Mouse (Mus musculus) kidney, postnatal 36 days (tissue): ENCODE results near the gene Gm28305.

Experiments used
- DNase-seq, 2 experiments: peaks; one replicate each; pipeline ENCODE4 v3.0.0; 2021 to 2022; ENCODE audit warnings: mixed read lengths in 2 of 2

Gm28305 gene

DNA sequence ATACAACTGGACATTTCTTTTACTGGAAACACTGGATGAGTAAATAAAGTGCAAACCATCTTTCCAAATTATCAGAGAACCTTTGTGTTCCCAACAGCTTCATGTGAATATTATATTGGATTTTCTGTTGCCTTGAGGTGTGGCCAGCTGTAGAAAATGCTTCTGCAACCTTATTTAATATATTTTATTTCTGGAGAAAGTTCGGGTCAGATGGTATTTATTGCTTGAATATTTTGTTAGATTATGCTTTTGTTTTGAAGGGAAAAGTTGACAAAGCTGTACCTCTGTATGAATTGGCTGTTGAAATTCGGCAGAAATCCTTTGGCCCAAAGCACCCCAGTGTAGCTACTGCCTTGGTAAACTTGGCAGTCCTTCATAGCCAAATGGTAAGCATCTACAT lies at the start of gene Gm28305:
Gm28305 (plus strand) TSS at position 301 of the 400 bp plus-strand sequence.
- no peak for DNase-seq

DNA sequence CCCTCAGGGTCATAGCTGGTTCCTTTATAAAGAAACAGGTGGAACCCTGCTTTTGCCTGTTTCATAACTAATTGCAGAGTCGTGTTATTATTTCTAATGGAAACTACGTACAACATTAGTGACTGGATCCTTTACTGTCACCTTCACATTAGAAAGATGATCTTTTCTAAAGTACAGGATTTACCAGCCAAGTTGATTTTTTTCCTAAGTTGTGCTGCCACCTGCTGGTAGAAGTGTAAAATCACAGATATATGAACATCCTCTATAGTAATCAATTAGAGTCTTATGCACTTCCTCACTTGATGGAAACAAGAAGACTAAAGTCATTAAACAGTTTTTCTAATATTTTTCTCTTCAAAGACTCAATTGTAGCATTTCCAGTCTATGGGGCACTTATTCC lies 44.0 kb upstream of the Gm28305 start:
- peak in 1 of 2 experiments; percentile 70 for DNase-seq

DNA sequence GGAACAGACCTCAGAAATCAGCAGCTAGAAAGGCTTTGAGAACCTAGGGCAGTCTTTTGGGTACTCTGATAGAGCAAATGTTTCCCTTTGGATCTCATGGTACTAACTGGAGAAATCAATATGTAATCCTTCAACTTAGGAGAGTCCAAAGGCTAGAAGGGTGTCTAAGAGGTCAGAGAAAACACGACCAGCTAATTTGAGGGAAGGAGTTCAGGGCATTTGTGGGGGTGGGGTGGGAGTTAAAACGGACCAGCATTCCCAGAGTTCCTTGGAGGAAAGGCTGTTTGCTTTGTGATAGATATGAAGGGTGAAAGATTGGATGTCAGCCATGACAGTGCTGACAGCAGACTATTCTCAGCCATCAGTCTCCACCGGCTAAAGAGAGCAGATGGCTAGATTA lies 39.9 kb upstream of the Gm28305 start:
- DNase-seq = peak; percentile 79 to 81

DNA sequence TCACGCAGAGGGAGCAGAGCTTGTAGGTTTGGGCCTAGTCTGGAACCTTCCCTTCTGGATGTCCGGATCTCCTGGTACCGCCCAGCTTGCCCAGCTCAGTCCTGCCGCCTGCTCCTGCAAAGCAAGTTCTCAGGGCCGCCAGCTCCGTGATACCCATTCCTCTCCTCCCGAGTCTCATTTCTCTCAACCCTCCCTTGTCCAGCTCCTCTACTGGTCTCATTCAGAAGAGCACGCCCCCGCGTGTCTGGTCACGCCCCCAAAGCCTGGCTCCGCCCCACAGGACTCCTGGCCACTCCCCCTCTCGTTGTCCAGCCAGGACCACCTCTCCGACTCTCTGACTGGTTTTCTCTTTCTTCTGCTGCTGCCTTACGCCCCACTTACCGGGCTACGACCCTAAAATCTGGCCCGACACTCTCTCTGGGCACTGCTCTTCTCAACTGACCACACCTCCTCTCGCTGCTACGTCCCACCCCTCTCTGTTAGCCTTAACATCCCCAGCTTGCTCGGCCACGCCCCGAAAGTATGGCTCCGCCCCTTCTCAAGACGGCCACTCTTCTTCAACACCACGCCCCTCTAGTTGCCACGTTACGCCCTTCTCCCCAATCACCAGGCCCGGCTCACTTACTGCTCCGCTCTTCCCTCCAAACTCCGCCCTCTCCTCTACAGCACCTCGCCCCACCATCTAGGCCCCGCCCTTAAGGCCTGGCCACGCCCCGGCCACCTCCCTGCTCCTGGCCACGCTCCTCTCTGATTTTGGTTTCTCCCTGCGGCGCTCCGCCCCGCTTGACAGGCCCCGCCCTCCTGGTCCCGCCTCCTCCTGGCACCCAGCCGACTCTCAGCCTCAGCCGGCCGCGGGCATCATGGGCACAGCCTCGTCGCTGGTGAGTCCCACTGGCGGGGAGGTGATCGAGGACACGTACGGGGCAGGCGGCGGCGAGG lies 38.3 kb upstream of the Gm28305 start, which contains the start of gene Nphp3:
Nphp3 (plus strand) TSS at position 624 of the 939 bp plus-strand sequence.
- DNase-seq = peak; percentile 100

DNA sequence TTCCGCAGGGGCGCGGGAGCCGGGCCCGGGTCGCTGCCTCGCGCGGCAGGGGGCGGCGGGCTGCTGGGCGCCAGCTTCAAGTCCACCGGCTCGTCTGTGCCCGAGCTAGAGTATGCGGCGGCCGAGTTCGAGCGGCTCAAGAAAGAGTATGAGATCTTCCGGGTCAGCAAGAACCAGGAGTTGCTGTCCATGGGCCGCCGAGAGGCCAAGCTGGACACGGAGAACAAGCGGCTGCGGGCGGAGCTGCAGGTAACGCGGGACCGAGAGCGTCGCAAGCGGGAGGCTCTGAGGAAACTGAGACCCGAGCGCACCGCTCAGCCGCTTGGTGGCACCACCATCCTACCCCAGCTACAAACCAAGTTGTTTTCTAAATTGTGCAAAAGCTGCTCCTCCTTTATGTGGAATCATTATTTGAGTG lies 37.5 kb upstream of the Gm28305 start:
- DNase-seq = peak; percentile 64 to 84

DNA sequence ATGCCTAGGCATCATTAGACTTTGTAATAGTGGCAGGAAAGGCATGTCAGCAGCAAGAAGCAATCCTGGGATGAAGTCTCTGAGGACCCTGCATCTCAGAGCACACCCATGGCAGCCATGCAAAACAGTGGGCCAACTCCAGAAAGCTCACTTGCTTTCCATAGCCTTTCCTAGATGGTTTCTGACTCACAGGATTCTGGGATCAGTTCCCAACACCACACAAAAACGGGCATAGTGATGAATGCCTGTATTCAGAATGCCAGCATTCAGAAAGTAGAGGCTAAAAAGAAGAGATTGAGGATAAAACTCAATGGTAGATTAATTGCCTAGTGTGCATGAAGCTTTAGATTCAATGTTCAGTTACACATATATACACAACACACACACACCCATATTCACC lies 25.9 kb upstream of the Gm28305 start:
- DNase-seq = no peak

DNA sequence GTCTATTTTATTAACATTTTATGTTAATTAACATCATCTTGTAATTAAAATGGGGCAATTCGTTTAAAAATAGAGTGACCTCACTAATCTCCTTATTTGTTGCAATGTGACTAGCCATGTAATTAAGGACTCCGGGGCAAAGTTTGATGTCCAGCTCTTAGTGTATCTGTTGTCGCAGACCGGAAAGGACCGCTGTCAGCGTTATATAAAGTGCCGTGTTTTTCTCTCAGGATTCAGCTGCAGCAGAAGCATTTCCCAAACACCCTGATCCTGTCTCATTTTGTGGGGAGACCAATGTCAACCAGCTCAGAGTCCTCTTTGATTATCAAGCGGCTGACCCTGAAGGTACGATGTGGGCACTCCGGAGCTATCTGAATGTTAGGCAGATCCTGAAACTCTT lies 19.4 kb upstream of the Gm28305 start:
- DNase-seq = peak; percentile 12 to 14

DNA sequence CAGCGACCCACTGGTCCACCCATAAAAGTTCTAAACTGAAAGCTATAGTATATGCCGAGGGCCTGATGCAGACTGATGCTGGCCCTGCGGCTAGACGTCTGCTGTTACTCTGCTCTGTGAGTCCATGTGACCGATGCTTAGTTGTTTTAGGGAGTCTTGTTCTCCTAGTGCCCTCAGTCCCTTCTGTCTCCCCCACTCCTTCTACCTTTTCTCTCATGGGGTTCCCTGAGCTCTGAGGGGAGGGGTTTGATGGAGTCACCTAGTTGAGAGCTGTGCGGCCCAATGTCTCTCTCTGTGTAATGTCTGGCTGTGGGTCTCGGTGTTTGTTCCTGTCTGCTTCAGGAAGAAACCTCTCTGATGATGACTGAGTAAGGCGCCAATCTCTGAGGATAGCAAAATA lies 13.3 kb upstream of the Gm28305 start:
- DNase-seq = no peak

DNA sequence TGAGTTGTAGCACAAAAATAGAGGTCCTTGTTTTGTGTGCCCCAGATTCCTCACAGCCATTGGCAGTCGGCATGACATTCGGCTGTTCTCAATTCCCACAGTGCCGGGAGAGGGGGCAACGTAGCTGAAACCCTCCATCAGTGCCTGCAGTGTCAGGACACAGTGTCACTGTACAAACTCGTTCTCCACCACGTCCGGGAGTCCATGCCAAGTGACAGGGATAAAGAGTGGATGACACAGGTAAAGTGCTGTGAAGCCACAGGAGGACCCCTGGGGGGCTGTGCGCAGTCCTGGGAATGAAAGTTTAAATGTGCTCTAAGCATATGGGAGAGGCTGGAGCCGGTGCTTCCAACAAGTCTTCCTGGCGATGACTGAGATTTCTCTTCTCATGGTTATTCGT lies 10.6 kb upstream of the Gm28305 start:
- DNase-seq = no peak

DNA sequence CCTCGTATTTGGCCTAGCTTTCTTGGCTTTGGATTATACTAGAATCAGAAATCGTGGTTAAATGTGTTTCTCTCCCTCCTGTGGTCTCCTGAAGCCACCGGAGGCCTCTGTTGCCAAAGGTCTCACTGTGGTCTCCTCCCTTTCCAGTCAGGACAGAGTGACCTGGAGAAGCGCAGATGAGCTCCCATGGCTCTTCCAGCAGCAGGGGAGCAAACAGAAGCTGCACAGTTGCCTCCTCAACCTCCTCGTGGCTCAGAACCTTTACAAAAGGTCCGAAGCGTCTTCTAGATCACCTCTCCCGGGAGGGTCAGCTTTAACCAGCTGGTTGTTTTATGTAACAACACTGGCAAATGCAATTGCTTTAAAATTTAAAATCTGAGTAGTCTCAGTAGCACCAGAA lies 6.2 kb upstream of the Gm28305 start:
- no peak for DNase-seq

DNA sequence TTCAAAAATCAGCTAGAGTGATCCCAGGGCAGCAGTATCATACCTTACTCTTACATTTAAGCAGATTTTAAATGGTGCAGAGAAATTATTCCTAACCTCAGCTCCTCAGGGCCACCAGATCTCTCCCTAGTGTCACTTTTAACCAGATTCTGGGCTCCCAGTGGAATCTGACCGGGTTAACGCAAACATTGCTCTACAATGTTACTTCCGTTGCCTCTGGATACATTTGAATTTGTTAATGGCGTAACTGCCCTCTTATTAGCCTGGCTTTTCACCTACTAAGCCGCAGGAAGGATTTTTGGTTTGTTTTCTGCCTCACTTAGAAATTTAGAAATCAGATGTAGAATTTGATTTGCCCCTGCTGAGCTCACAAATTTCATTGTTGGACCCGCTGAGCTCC lies 5.7 kb upstream of the Gm28305 start:
- DNase-seq = no peak

DNA sequence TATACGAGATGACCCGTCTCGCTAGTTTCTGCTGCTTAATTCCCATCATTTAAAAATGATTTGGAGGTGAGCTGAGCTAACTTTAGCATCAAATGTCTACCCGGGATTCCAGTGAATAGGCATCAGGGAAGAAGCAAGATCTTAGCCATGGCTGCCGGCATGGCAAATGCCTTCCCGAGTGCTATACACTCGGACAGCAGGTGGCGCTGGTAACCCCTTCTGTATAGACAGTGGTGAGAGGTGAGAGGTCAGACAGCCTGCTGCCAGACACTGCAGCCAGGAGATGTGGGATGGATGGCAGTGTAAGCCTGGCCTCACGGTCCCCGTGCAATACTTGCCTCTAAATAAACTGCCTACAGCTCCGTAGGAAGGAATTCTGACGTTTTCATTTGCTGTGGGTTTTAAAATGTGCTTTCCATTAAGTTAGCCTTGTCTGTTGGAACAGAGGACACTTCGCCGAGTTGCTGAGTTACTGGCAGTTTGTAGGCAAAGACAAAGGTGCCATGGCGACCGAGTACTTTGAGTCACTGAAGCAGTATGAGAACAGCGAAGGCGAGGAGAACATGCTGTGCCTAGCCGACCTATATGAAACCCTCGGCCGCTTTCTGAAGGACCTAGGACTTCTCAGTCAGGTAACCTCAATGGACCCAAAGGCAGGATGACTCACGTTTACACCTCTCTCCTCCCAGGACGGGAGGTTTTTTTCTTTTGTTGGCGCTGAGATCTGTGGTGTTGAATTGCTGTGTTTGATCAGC lies 5.0 kb upstream of the Gm28305 start:
- DNase-seq = peak; percentile 77 to 92

DNA sequence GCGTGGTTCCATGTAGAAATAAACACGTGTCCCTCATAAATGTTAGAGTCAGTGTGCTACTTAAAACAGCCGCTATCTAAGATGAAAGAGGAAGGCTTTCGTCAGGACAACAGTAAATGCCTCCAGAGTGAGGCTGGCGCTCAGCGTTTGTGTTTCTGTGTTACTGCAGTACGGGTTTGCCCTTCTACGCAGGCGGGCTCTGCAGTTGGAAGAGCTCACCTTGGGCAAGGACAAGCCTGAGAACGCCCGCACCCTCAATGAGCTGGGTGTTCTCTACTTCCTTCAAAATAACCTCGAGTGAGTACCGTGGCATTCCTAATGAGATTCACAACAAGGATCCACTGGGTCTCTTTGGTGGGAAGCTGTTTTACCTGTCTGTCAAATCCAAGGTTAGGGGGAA lies 2.2 kb upstream of the Gm28305 start:
- no peak for DNase-seq

DNA sequence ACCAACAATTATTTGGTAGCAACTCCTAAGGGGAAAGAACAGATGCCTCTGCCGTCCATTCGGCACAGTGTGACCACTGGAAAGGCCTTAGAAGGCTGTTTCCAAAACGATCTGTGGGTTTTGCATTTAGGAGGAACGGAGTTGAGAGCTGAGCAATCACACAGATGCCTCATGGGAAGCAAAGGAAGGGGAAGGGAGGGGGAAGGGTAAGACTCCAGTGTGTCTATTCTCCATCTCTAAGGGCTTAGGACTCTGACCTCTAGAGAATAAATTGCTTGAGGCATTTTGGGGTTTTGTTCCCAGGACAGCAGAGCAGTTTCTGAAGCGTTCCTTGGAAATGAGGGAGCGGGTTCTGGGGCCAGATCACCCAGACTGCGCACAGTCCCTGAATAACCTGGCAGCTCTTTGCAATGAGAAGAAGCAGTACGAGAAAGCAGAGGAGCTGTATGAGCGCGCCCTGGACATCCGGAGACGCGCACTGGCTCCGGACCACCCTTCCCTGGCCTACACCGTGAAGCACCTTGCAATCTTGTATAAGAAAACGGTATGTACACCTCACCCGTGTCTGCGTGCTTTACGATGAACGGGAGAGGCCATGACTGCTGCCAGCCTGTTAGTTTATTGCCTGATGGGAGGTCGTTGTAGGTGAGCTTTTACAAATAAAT lies 1.3 kb upstream of the Gm28305 start:
- DNase-seq = no peak

DNA sequence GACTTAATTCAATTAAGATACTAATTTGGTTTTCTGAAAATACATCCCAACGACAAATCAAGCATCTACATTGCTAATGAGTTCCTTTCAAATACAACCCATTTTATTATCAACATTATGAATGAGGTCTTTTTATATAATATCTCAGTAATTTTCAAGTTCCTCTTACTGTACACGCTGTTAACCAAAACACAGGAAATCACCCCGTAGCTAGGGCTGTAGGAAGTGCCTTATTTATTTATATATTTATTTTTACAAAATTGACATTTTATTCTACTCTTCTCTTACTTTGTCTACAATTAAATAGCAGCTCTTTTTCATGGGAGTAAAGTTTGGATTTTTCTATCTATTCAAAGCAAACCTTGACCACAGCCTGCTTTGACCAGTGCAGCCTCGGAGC lies 720 bp upstream of the Gm28305 start:
- no peak for DNase-seq

DNA sequence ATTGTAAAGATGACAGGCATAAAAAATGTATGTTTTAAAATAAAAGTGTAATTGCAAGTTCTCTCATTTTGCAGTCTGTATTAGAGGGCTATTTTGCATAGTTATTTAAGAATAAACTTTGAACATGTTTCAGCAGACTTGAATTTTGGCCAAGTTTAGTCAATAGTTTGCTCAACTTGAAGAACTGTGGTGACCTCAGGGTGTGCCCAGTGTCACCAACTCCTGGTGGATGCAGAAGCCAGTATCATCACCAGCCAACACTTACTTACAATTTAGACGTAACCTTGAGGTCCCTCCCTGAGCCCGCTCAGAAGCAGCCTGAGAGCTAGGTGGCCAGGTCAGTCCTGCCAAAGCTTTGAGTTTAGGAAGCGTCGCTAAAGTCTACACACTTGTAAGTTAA lies 3.2 kb downstream of the Gm28305 start:
- peak; percentile 28 to 52 for DNase-seq

DNA sequence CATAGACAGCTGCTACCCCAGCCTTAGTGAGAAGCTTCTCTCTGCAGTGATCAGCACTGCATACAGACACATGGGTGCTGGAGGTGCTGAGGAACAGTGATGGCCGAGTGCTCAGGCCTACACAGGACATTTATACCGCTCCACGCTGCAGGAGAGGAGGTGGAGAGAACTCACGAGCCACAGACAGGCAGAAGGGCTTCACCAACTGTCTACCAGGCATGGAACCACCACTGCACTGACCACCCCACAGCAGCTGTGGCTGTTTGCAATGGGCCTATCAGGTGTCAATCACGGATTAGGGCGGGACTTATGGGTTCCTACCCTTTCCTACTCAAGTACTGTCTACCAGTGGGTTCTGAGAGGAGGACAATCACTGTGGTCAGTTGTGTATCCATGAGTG lies 10.6 kb downstream of the Gm28305 start:
- no peak for DNase-seq

DNA sequence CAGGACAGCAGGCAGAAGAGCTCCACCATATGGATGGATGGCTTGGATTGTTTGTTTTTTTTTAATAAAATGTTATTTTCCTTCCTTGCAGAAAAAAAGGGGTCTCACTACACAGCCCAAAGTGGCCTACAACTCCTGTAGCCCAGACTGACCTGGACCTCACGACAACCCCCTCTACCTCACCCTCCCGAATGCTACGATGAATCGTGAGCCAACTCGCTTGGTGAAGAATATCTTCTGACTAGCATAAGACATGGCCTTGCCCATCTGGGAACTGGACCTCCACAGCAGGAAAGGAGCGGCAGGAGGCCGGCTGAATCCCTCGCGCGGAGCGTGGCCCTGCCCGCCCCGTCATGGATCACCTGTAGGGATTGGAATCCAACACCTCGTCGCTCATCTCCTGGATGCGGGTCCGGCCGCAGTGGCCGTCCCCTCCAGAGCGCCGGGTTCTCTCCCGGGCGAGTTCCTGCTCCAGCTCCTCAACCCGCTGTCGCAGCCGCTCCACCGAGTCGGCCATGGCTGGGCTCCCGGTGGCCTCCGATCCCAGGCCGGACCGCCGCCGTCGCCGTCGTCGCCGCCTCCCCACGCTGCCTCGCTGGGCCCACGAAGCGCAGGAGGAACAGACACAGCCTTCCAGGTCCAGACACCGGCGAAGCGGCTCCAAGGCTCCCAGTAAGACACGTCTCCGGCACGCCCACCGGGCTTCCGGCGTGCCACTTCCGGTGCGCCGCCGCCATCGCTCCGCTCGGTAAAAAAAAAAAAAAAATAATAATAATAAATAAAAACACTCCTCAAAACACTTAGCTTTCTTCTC lies 22.2 kb downstream of the Gm28305 start, which contains the start of gene Uba5:
Uba5 (minus strand) TSS at position 705 of the 814 bp plus-strand sequence.
- peak; percentile 77 to 87 for DNase-seq

DNA sequence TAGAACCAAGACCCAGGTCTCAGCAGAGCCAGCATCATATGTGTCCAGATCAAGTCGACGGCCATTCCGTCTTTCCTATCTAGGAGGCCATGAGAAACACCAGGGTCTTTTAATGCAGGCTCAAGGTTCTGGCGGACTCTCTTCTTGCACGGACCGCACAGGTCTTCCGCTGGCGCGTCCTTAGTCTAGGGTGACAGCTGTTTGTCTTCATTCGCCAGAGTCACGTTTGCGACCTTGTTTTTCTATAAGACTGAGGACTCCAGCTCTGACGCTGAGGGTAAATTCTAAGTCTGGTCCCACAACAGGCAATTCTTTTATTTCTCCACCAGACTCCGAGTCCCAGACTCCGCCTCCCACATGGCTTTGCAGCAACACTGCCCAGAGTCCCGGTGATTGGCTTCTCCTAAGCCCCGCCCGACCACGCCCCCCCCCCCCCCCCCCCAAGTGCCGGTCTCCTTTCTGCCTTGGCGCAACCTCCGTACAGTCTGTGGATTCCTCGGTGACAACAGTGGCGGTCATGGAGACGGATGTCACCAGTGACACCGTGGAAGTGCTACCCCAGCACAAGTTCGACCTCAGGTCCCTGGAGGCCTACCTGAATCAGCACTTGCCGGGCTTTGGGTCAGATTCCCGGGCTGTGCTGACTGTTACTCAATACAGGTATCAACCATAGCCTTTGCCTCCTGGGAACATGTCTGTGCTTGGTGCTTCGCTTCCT lies 22.9 kb downstream of the Gm28305 start, which contains the start of gene Acad11:
Acad11 (plus strand) TSS at position 134 of the 718 bp plus-strand sequence.
- DNase-seq = peak; percentile 84 to 88

DNA sequence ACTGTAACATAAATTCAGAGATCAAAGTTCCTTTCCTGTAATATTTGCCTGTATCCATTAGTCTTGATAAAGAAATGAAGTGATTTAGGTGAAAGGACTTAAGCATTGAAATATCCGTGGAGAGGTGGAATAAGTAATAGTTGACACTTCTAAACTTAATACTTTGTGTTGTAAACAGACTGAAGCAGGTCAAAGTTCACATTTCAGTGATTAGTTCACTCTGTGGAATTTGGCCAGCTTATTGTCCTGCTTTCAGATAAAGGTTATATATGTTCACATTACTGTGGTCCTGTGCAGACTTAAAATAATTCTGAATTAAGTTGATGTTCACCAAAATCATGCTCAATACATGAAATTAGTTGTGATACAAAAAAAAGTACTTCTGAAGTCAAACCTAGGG lies 24.1 kb downstream of the Gm28305 start:
- DNase-seq = peak in 1 of 2 experiments; percentile 42

DNA sequence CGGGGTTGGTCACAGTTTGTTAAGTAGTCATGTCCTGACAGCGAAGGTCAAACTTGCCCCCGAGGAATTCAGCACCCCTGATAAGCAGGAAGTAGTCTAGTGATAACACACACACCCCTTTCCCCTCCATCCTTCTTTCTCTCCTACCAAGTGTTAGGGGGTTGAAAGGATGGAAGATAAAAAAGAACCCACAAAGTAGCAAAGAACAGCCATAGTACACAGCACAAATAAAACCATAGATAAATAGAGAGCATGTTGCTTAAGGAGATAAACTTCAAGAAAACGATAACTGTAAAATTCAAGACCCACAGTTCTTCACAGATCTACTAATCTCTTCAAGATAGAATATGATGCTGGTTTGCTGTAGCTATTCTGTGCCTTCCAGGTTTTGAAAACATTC lies 29.8 kb downstream of the Gm28305 start:
- DNase-seq = no peak
